Mouse (Mus musculus): Measurements from ENCODE around the gene Wdr81. TPM values are rescaled to one million over a fixed set of nuclear protein-coding genes. Genes with fewer than 3 reads are reported as not detected.

Wdr81 gene
- polyA plus RNA-seq, 1 experiment from 2014 or later = 6.2 TPM

GRCm38 (mm10) chr11:75467512-75468215 lies 13.1 kb upstream of the Wdr81 start:
- Histone ChIP-seq H3K27me3 (no peaks in the 10 kb centered on the region), H3K36me3 (peaks cover 21% of the 10 kb centered on the region), H3K4me2 (peak overlapping the region; percentile 88), H3K9me3 (replicated peaks) (no peaks in the 10 kb centered on the region), H3K4me1 (peaks cover 27% of the 10 kb centered on the region), H3K4me3 (replicated peaks) (peak overlapping the region; percentile 55), H3K9ac (peak overlapping the region; percentile 59), H3K27ac (peak overlapping the region; percentile 23)
- 16% methylated on average over 19 of the region's 19 CpGs for WGBS
- ATAC-seq (replicated peaks; ENCODE audit: low FRiP score) = peak; percentile 85

GRCm38 (mm10) chr11:75466731-75467505 lies 12.4 kb upstream of the Wdr81 start:
- H3K36me3 ChIP-seq = peaks cover 21% of the 10 kb centered on the region
- H3K9me3 ChIP-seq (replicated peaks) = no peaks in the 10 kb centered on the region
- peaks cover 34% of the 10 kb centered on the region for H3K4me1 ChIP-seq
- no peak overlapping the region for H3K4me2 ChIP-seq
- no peak overlapping the region for H3K27ac ChIP-seq
- H3K4me3 ChIP-seq (replicated peaks) = no peak overlapping the region
- H3K27me3 ChIP-seq = no peaks in the 10 kb centered on the region
- WGBS = 98% methylated on average over 4 of the region's 4 CpGs
- no peak for ATAC-seq (replicated peaks; ENCODE audit: low FRiP score)
- no peak overlapping the region for H3K9ac ChIP-seq

GRCm38 (mm10) chr11:75465051-75465450 lies 10.5 kb upstream of the Wdr81 start:
- Histone ChIP-seq H3K27me3 (no peaks in the 10 kb centered on the region), H3K27ac (no peak overlapping the region), H3K4me3 (replicated peaks) (no peak overlapping the region), H3K9ac (no peak overlapping the region), H3K9me3 (replicated peaks) (no peaks in the 10 kb centered on the region), H3K4me2 (no peak overlapping the region), H3K4me1 (peaks cover 41% of the 10 kb centered on the region), H3K36me3 (peaks cover 21% of the 10 kb centered on the region)
- 88% methylated on average over 6 of the region's 6 CpGs for WGBS
- ATAC-seq (replicated peaks; ENCODE audit: low FRiP score) = no peak

- no peaks in the 10 kb centered on the region for H3K27me3 ChIP-seq
- H3K9me3 ChIP-seq (replicated peaks) = no peaks in the 10 kb centered on the region
- 85% methylated on average over 6 of the region's 6 CpGs for WGBS
- H3K4me2 ChIP-seq = no peak overlapping the region
- H3K9ac ChIP-seq = no peak overlapping the region
- H3K4me1 ChIP-seq = peaks cover 47% of the 10 kb centered on the region
- peaks cover 21% of the 10 kb centered on the region for H3K36me3 ChIP-seq
- no peak overlapping the region for H3K27ac ChIP-seq
- no peak for ATAC-seq (replicated peaks; ENCODE audit: low FRiP score)
- H3K4me3 ChIP-seq (replicated peaks) = no peak overlapping the region
Observed at GRCm38 (mm10) chr11:75464417-75464816, 9.9 kb upstream of the Wdr81 start.

GRCm38 (mm10) chr11:75463624-75464023 lies 9.1 kb upstream of the Wdr81 start:
- WGBS = 48% methylated on average over 4 of the region's 4 CpGs
- H3K27me3 ChIP-seq = no peaks in the 10 kb centered on the region
- H3K9ac ChIP-seq = no peak overlapping the region
- no peak for ATAC-seq (replicated peaks; ENCODE audit: low FRiP score)
- peak overlapping the region; percentile 92 for H3K27ac ChIP-seq
- peak overlapping the region; percentile 82 for H3K4me3 ChIP-seq (replicated peaks)
- peaks cover 50% of the 10 kb centered on the region for H3K4me1 ChIP-seq
- peak overlapping the region; percentile 97 for H3K4me2 ChIP-seq
- peaks cover 21% of the 10 kb centered on the region for H3K36me3 ChIP-seq
- H3K9me3 ChIP-seq (replicated peaks) = no peaks in the 10 kb centered on the region

- Histone ChIP-seq H3K27ac (peak overlapping the region; percentile 92), H3K4me1 (peaks cover 42% of the 10 kb centered on the region), H3K9ac (peak overlapping the region; percentile 68), H3K9me3 (replicated peaks) (no peaks in the 10 kb centered on the region), H3K36me3 (peaks cover 21% of the 10 kb centered on the region), H3K27me3 (no peaks in the 10 kb centered on the region), H3K4me2 (peak overlapping the region; percentile 97), H3K4me3 (replicated peaks) (peak overlapping the region; percentile 82)
- WGBS = 1% methylated on average over 9 of the region's 9 CpGs
- peak; percentile 52 for ATAC-seq (replicated peaks; ENCODE audit: low FRiP score)
Observed at GRCm38 (mm10) chr11:75462865-75463336, 8.4 kb upstream of the Wdr81 start.

- ATAC-seq (replicated peaks; ENCODE audit: low FRiP score) = no peak
- WGBS = under 1% methylated on average over 15 of the region's 16 CpGs
- H3K27ac ChIP-seq = peak overlapping the region; percentile 92
- H3K9ac ChIP-seq = peak overlapping the region; percentile 68
- peaks cover 37% of the 10 kb centered on the region for H3K4me1 ChIP-seq
- H3K4me2 ChIP-seq = peak overlapping the region; percentile 97
- H3K9me3 ChIP-seq (replicated peaks) = no peaks in the 10 kb centered on the region
- peaks cover 21% of the 10 kb centered on the region for H3K36me3 ChIP-seq
- no peaks in the 10 kb centered on the region for H3K27me3 ChIP-seq
- H3K4me3 ChIP-seq (replicated peaks) = peak overlapping the region; percentile 82
Observed at GRCm38 (mm10) chr11:75462253-75462783, 7.8 kb upstream of the Wdr81 start.

- H3K27ac ChIP-seq = peak overlapping the region; percentile 92
- ATAC-seq (replicated peaks; ENCODE audit: low FRiP score) = peak; percentile 27; the same call in 1 of the 2 replicates
- peaks cover 37% of the 10 kb centered on the region for H3K4me1 ChIP-seq
- WGBS = 0% methylated on average over 27 of the region's 30 CpGs
- no peaks in the 10 kb centered on the region for H3K27me3 ChIP-seq
- H3K4me3 ChIP-seq (replicated peaks) = peak overlapping the region; percentile 82
- H3K4me2 ChIP-seq = peak overlapping the region; percentile 97
- peaks cover 20% of the 10 kb centered on the region for H3K36me3 ChIP-seq
- peak overlapping the region; percentile 68 for H3K9ac ChIP-seq
- H3K9me3 ChIP-seq (replicated peaks) = no peaks in the 10 kb centered on the region
Observed at GRCm38 (mm10) chr11:75461743-75462252, 7.3 kb upstream of the Wdr81 start.

GRCm38 (mm10) chr11:75460844-75461742 lies 6.6 kb upstream of the Wdr81 start, which contains the start of gene Tlcd2:
Tlcd2 (plus strand) TSS chr11:75461715.
- WGBS = under 1% methylated on average over 46 of the region's 46 CpGs

GRCm38 (mm10) chr11:75460103-75460843 lies 5.8 kb upstream of the Wdr81 start:
- WGBS = 3% methylated on average over 19 of the region's 19 CpGs

More at GRCm38 (mm10) chr11:75460844-75461742, 6.6 kb upstream of the Wdr81 start, which contains the start of gene Tlcd2:
- H3K4me2 ChIP-seq = peak within 1 kb of the TSS; percentile 97
- H3K27ac ChIP-seq = peak within 1 kb of the TSS; percentile 98
- H3K27me3 ChIP-seq = no peaks in the 10 kb centered on the region
- H3K9me3 ChIP-seq (replicated peaks) = no peaks in the 10 kb centered on the region
- peak within 1 kb of the TSS; percentile 82 for H3K4me3 ChIP-seq (replicated peaks)
- peaks cover 37% of the 10 kb centered on the region for H3K4me1 ChIP-seq
- H3K36me3 ChIP-seq = peaks cover 18% of the 10 kb centered on the region
- peak; percentile 91 for ATAC-seq (replicated peaks; ENCODE audit: low FRiP score)
- H3K9ac ChIP-seq = peak within 1 kb of the TSS; percentile 68

More at GRCm38 (mm10) chr11:75460103-75460843, 5.8 kb upstream of the Wdr81 start:
- H3K9ac ChIP-seq = peak overlapping the region; percentile 47
- ATAC-seq (replicated peaks; ENCODE audit: low FRiP score) = peak; percentile 61
- H3K36me3 ChIP-seq = peaks cover 10% of the 10 kb centered on the region
- H3K27ac ChIP-seq = peak overlapping the region; percentile 98
- no peaks in the 10 kb centered on the region for H3K27me3 ChIP-seq
- no peaks in the 10 kb centered on the region for H3K9me3 ChIP-seq (replicated peaks)
- H3K4me1 ChIP-seq = peaks cover 38% of the 10 kb centered on the region
- H3K4me3 ChIP-seq (replicated peaks) = peak overlapping the region; percentile 82
- H3K4me2 ChIP-seq = peak overlapping the region; percentile 87

Measured in kidney, embryonic 15.5 days (tissue).